Comparison of ENCODE assay signal across 8 mouse cellular contexts in the genomic region with DNA sequence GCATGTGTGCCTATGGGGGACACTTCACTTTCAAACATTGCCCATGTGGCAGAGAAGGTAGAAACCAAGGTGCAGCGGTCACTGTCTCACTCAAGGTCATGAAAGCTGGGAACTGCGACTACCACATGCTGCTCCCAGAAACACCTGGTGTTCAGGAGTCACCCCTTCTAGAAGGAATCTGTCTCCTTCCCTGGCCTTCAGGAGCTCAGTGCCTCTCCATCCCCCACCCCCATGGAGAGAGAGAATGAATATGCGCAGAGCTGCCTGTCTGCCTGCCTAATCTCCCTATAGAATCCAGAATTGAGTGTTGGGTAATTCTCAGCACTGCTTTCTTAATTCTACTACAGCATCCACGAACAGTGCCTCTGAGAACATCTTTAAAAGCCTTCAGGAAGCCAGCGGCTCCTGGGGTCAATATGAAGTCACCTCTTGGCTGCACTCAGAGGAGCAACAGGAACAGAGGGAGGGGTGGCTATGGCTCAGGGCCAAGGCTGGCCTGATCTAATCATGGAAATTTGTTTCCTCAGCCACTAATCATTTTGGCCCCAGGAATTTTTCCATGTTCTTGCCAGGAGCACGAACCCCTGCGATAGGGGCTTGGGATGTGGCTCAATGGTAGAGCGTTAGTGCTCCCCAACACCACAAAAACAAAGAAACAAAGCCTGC. TPM values are rescaled to one million over a fixed set of nuclear protein-coding genes. Genes with fewer than 3 reads are reported as not detected.
A peak's percentile ranks its signal among the peaks of the same experiment; 100 is the strongest.
DNase-seq lines count a peak whose midpoint lies in the region; ATAC-seq lines count a peak whose summit lies in the region.

No protein-coding gene starts in this region.

- no peaks in the 10 kb centered on the region for H3K36me3 ChIP-seq in liver, embryonic 11.5 days (ENCODE audit: control insufficient read depth, insufficient read depth, low read length)
- no peaks in the 10 kb centered on the region for H3K36me3 ChIP-seq in hindbrain, embryonic 16.5 days (ENCODE audit: control insufficient read depth, insufficient read depth, low read length)

- H3K27ac ChIP-seq in liver, embryonic 11.5 days (ENCODE audit: low read depth, low read length) = no peak overlapping the region
- H3K27ac ChIP-seq in hindbrain, embryonic 16.5 days (ENCODE audit: low read depth, low read length) = no peak overlapping the region

- no peaks in the 10 kb centered on the region for H3K9me3 ChIP-seq in liver, embryonic 11.5 days (ENCODE audit: control insufficient read depth, low read length)
- no peaks in the 10 kb centered on the region for H3K9me3 ChIP-seq in hindbrain, embryonic 16.5 days (ENCODE audit: control insufficient read depth, low read length)

- peaks cover 4% of the 10 kb centered on the region; the same call in 1 of the 2 replicates for H3K4me1 ChIP-seq in liver, embryonic 11.5 days (replicated peaks; ENCODE audit: control insufficient read depth, insufficient read depth, low read length)
- peaks cover 3% of the 10 kb centered on the region; the same call in 1 of the 2 replicates for H3K4me1 ChIP-seq in hindbrain, embryonic 16.5 days (ENCODE audit: control insufficient read depth, insufficient read depth, low read depth, low read length)

- peak; percentile 62 to 69 for DNase-seq in cerebellum, postnatal 10 days
- DNase-seq in cerebellum, adult 18-20 months = no peak
- DNase-seq in gastrocnemius, postnatal 14 days = peak; percentile 82
- DNase-seq in kidney, adult 11 months = peak; percentile 63
- DNase-seq in lung, postnatal 25 days (ENCODE audit: low spot score) = peak; percentile 69
- DNase-seq in liver, embryonic 11.5 days (ENCODE audit: low spot score) = no peak
- no peak for DNase-seq in spleen, adult 12 weeks (ENCODE audit: low spot score)

- no peak overlapping the region for H3K4me3 ChIP-seq in liver, embryonic 11.5 days (ENCODE audit: low read depth, low read length)
- H3K4me3 ChIP-seq in hindbrain, embryonic 16.5 days (ENCODE audit: low read length) = no peak overlapping the region

- H3K27me3 ChIP-seq in liver, embryonic 11.5 days (replicated peaks; ENCODE audit: control insufficient read depth, insufficient read depth, low read length) = no peaks in the 10 kb centered on the region
- no peaks in the 10 kb centered on the region for H3K27me3 ChIP-seq in hindbrain, embryonic 16.5 days (replicated peaks; ENCODE audit: control insufficient read depth, insufficient read depth, low read length)

- WGBS in liver, embryonic 11.5 days = 67% methylated on average over 8 of the region's 8 CpGs
- 63% methylated on average over 8 of the region's 8 CpGs for WGBS in hindbrain, embryonic 16.5 days

- no peak overlapping the region for H3K4me2 ChIP-seq in liver, embryonic 11.5 days
- H3K4me2 ChIP-seq in hindbrain, embryonic 16.5 days (ENCODE audit: low read length) = no peak overlapping the region

- no peak for ATAC-seq in liver, embryonic 11.5 days (replicated peaks; ENCODE audit: low FRiP score)
- no peak for ATAC-seq in hindbrain, embryonic 16.5 days

- H3K9ac ChIP-seq in liver, embryonic 11.5 days (ENCODE audit: low read depth, low read length) = no peak overlapping the region
- no peak overlapping the region for H3K9ac ChIP-seq in hindbrain, embryonic 16.5 days (ENCODE audit: low read depth, low read length)

- intact Hi-C loops in gastrocnemius, postnatal 14 days (cut with DNase I; ENCODE audit: low total_unique reads) = no loop called here

RNA-seq across cellular contexts. Expression of a gene that starts 24.7 kb away (rescaled TPM):
- total RNA-seq in gastrocnemius, postnatal 14 days (2021) = 1 to 10 TPM; 2.4 to 2.5 TPM
- 3.8 and 4.3 TPM in 2 replicates for polyA plus RNA-seq in liver, embryonic 11.5 days (2014; fragmentation: Nextera tagmentation; extraction: Ambion mirVana)
- polyA plus RNA-seq in hindbrain, embryonic 16.5 days (2015; fragmentation: Nextera tagmentation; extraction: Ambion mirVana) = 2.2 and 3.0 TPM in 2 replicates

Comparison
In these comparisons a context has a peak if more than half of its experiments do, and no peak if none do; other contexts are left out.
1. DNase-seq: peak in cerebellum, postnatal 10 days (2 of 2), gastrocnemius, postnatal 14 days (single experiment), kidney, adult 11 months (single experiment) and lung, postnatal 25 days (single experiment); none in cerebellum, adult 18-20 months (0 of 2), liver, embryonic 11.5 days (single experiment) and spleen, adult 12 weeks (single experiment).